Mouse (Mus musculus): ENCODE data around the gene 7420426K07Rik.

DNA sequence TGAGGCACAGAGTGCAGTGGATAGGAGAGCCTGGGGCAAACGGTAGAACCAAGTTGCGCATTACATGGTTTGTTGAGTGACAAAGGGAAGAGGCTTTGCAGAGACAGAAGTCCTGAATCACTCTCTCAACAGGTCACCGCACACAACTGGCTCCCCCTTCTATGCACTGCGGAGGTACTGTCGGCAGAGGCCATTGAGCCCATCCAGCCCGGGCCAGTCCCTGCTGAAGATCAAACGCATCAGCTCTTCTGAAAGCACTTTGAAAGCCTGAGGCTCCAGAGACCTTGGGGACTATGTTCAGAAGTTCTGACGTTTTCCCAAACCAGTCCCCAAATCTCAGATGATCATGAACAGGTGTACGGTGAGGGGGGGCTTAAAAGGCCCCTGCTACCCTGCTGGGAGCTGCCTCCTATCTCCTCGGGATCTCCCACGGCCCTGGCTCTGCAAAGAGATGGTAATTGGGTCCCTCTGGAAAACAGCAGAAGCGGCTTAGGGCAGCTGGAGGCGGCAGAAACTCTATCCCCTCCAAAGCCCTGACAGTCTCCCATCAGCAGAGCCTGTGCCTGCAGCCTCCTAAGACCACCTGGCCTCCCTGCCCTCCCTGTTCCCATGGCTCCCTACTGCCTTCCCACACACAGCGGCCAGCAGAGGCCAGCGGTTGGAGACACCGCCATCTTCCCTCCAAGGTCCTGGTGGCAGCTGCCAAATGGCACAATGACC lies 32.4 kb downstream of the 7420426K07Rik start:
- TF ChIP-seq TAL1 (IDR thresholded peaks at IDR 0.05; ENCODE audit: low read length) (no peak), GATA1 (IDR thresholded peaks at IDR 0.05; ENCODE audit: low read length) (no peak)

Data from erythroblast, embryonic 14.5 days (primary cell).